Mouse (Mus musculus): ENCODE measurements at regions not wholly inside any gene's neighbourhood (a gene's known extent, or its start where the extent isn't known, plus 50 kb on each side); places are given as distances from the start of the nearest gene placed in this dataset.

DNA sequence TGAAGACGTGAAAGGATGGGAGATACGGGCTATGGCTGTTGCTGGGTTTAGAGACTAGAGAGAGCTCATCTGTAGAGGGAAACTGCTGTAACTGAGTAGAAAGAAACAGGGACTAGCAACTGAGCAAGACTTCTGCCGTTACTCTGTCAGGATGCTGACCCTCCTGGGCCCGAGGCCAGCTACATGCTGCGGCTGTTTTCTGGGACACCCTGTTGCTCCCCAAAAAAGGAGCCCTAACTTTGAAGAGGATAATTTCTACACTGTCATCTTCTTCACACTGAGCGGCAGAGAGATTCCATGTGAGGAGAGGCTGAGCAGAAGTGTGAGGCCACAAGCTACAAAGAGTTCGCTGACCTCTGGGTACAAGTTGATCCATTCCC is 74.2 kb upstream of the Ralgps2 start:
- DNase-seq: peak; percentile 67

- DNase-seq: no peak
These were observed 73.7 kb upstream of the Ralgps2 start for GRCm38 (mm10) chr1:157012950-157013668.

DNA sequence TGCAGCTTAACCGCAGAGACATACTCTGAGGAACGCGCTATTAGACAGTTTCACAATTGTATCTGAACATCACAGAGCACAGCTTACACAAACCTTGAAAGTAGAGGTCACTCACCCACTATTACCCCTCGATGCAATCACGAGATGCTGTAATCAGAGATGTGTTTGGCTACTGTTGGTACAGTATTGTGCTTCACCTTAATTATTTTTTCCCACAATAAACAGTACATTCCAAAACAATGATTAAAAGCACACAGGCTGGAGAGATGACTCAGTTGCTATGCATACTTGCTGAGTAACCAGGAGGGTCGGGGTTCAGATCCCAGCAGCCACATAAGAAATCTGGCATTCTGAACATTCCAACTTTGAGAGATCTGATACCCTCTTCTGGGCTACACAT is 71.8 kb upstream of the Ralgps2 start:
- no peak for DNase-seq

- DNase-seq: peak; percentile 37
These were observed 70.0 kb upstream of the Ralgps2 start for GRCm38 (mm10) chr1:157009427-157009826.

- DNase-seq: peak; percentile 71
These were observed 68.7 kb upstream of the Ralgps2 start for GRCm38 (mm10) chr1:157007891-157008730.

- DNase-seq: no peak
These were observed 65.1 kb upstream of the Ralgps2 start for GRCm38 (mm10) chr1:157004312-157005074.

- no peak for DNase-seq
These were observed 63.6 kb upstream of the Ralgps2 start for GRCm38 (mm10) chr1:157003034-157003433.

DNA sequence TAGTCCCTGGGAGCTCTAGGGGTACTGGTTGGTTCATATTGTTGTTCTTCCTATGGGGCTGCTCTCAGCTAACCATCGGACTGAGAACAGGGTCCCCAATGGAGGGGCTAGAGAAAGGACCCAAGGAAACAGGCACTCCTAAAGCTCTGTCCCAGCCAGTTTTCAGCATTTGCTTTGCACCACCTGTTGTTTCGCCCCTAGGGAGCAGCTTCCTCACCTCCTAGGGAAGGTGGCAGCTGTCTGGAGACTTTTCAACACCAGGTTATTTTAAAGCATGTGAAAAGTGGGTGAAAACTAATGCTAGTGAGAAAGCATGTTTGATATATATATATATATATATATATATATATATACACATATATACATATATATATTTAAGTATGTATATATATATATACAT is 62.8 kb upstream of the Ralgps2 start:
- DNase-seq: no peak

- DNase-seq: no peak
These were observed 61.7 kb upstream of the Ralgps2 start for GRCm38 (mm10) chr1:157001008-157001660.

- DNase-seq: no peak
These were observed 60.5 kb upstream of the Ralgps2 start for GRCm38 (mm10) chr1:156999947-157000346.

GRCm38 (mm10) chr1:156999272-156999671 is 59.8 kb upstream of the Ralgps2 start:
- DNase-seq: no peak

DNA sequence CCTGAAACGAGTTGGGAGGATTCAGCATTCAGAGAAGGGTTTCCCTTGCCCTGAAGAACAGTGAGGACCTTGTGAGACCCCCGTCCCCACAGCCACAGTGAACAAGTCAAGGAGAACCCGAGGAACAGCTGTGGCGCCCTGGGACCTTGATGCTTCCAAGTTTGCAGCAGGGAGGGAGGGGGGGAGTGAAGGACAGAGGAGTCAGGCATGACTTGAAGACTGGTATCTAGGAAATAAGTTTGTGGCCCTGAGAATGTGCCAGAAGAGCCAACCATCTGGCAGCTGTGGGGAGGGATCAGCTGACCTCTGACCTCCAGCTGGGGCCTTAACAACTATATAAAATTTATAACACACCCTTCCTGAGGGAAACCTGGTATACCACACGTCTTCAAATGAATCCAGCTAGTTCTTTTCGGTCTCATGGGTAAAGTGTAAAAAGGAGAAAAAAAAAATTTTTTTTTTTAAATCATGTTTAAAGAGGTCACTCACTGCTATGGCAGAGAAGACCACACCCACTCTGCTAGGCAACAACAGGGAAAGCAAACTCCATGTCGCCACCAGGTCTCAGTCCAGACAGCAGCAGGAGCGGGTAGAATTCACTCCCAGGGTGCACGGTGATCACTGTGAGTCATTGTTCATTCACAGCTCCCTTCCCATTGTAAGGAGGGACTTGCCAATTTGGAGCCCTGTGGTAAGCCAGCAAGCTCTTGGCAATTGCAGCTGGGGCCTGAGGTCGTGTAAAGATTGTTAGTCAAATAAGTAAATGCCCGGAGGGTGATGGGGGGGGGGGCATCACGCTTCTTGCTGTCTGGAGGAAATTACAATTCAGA is 58.3 kb upstream of the Ralgps2 start:
- no peak for DNase-seq

- DNase-seq: no peak
These were observed 57.6 kb upstream of the Ralgps2 start for GRCm38 (mm10) chr1:156997033-156997432.

GRCm38 (mm10) chr1:156996084-156996880 is 56.9 kb upstream of the Ralgps2 start:
- peak; percentile 51 for DNase-seq

GRCm38 (mm10) chr1:156995180-156995951 is 55.9 kb upstream of the Ralgps2 start:
- DNase-seq: no peak

DNA sequence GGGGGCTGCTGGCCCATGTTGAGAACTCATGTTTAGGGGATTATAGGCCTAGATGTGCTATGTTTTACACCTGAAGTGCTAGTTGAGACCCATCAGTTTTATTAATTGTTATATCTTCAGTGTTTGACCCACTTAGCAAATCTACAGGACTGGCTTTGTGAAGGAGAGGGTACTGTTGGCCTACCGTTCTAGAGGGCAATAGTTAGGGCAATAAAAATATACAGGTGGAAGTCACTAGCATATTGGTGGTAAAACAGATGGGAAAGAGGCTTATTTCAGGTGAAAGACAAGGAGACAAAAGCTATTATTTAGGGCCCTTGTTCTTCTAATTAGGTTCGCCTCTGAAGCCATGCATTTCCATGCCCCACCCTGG is 55.2 kb upstream of the Ralgps2 start:
- no peak for DNase-seq

- no peak for DNase-seq
These were observed 54.7 kb upstream of the Ralgps2 start for GRCm38 (mm10) chr1:156994005-156994643.

DNA sequence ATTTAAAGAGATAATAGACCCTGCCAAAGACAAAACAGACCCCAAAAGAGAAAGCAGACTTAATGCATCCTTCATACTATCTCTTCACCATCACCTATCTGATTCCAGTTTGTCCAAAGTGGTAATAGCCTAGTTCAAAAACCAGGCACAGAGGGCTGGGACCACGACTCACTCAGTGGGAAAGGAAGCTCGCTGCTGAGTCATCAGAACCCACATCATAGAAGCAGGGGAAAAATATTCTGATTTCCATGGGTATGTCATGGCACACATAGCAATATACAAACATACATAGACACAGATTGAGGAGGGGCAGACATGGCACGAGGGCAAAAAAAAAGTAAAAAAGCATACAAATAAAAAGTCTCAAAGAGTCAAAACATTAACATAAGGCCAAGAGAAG is 53.7 kb upstream of the Ralgps2 start:
- DNase-seq: no peak

DNA sequence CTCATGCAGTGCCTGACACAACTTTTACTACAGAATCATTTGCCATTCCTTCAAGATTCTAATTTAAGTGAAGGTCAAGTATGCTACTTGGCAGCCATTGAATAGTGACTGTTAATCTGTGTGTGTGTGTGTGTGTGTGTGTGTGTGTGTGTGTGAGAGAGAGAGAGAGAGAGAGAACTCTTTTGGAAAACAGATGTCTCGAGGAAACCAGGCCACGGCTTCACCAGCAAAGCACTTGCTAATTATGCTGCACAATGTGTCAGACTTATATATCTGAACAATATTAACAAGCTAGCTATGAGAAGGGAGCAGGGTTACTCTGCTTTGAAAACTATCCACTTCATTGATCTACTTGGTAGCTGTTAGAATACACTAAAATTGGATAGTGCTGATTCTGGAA is 53.1 kb upstream of the Ralgps2 start:
- no peak for DNase-seq
